Mouse (Mus musculus): ENCODE results near the gene Thsd7b. TPM values are rescaled to one million over a fixed set of nuclear protein-coding genes. Genes with fewer than 3 reads are reported as not detected.
"Not testable (repeated sequence)": the region's sequence is repeated elsewhere in the genome, so short reads cannot be mapped to it uniquely, and the experiment has no call there.

The Thsd7b gene
- polyA plus RNA-seq, 1 experiment = 4.2 TPM

DNA sequence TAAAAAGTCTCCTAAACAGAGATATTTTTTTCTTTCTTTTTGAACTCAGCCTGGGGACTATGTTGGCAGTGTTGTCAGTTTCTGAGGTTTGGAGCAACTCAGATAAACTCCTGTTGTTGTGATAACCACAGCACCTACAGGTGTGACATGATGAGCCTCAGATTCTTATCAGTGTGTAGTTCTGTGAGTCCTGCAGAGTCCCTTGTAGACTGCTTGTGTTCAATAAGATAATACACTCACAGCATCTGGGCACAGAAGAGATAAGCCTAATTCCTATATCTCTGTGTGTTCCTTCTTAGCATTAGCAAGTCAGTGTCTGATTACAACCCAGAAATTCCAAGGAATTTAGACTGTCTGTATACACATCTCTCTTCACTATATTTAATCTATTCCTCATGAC is 789.0 kb downstream of the Thsd7b start:
- DNase-seq (ENCODE audit: extremely low spot score in 1 of 2, low spot score in 1 of 2) = no peak

- no peak for DNase-seq (ENCODE audit: extremely low spot score in 1 of 2, low spot score in 1 of 2)
These were observed 793.3 kb downstream of the Thsd7b start for GRCm38 (mm10) chr1:130066193-130066959.

GRCm38 (mm10) chr1:130083788-130084187 is 810.7 kb downstream of the Thsd7b start:
- DNase-seq (ENCODE audit: extremely low spot score in 1 of 2, low spot score in 1 of 2) = no peak

- no peak for DNase-seq (ENCODE audit: extremely low spot score in 1 of 2, low spot score in 1 of 2)
These were observed 812.1 kb downstream of the Thsd7b start for GRCm38 (mm10) chr1:130085207-130085606.

GRCm38 (mm10) chr1:130085910-130086309 is 812.8 kb downstream of the Thsd7b start:
- DNase-seq (ENCODE audit: extremely low spot score in 1 of 2, low spot score in 1 of 2) = no peak

- DNase-seq (ENCODE audit: extremely low spot score in 1 of 2, low spot score in 1 of 2) = peak in 1 of 2 experiments; percentile 22
These were observed 826.1 kb downstream of the Thsd7b start for GRCm38 (mm10) chr1:130099227-130099626.

DNA sequence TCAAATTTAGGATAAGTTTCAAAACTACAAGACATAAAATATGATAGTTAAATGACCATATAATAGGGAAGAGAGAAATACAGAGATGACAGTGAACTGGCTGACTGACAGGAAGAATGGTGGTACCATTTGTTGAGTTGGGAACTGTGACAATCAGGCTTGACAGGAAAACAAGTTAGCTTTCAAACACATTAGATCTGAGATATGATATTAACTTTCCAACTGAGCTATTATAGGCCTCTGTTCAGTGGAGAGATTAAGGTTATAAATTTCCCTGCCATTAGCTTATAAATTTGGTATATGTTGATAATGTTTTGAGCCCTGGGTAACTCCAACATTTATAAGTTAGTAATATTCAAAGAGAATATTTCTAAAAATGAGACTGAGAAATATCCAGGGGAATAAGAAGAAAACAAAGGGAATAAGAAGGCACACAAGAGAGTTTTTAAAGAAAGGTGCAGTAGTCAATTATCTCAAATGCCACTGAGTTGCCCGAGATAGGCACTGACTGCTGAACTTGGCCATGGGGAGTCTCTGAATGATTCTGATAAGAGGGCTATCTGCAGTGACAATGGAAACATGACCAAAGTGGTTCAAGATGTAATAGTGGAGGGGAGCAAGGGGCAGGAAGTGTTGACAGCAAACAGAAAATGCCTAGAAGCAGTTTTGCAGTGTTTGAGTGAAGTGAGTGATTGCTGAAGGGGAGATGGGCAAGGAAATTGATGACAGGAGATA is 839.6 kb downstream of the Thsd7b start:
- DNase-seq (ENCODE audit: extremely low spot score in 1 of 2, low spot score in 1 of 2) = no peak

- DNase-seq (ENCODE audit: extremely low spot score in 1 of 2, low spot score in 1 of 2) = no peak
These were observed 840.4 kb downstream of the Thsd7b start for GRCm38 (mm10) chr1:130113549-130113948.

DNA sequence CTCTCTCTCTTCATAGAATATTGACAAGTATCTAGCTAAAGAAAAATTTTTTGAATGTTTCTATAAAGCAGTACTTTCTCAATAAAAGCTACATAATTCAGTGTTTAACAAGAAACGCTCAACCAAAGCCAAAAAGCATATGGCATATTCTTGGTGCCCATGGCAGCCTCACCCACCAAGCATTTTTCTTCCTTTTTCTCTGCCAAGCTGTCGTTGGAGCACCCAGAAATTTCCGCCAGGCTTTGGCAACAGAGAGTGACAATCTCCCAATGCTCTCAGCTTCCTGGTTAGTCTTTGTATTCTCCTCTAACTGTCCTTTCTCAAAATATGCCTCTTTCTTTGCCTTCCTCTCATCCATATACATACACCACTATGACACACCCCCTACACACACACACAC is 857.8 kb downstream of the Thsd7b start:
- peak in 1 of 2 experiments; percentile 25 for DNase-seq (ENCODE audit: extremely low spot score in 1 of 2, low spot score in 1 of 2)

DNA sequence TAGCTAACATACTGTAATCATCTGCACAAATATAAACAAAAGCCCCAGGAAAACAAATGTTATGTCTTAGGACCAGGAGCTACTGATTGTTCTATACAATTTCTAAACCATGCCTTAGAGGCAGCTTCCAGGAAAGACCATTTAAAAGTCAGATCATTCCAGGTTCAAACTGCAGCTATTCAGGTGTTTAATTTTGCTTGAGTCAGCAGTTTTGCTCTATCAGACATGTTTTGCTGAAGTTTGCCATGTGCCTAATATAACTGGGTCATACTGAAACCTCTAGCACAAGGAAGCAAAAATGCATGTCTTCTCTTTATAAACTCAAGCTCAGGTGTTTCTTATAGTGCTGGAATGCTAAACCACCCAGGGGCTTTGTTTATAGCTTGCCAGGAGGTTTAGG is 893.1 kb downstream of the Thsd7b start:
- no peak for DNase-seq (ENCODE audit: extremely low spot score in 1 of 2, low spot score in 1 of 2)

DNA sequence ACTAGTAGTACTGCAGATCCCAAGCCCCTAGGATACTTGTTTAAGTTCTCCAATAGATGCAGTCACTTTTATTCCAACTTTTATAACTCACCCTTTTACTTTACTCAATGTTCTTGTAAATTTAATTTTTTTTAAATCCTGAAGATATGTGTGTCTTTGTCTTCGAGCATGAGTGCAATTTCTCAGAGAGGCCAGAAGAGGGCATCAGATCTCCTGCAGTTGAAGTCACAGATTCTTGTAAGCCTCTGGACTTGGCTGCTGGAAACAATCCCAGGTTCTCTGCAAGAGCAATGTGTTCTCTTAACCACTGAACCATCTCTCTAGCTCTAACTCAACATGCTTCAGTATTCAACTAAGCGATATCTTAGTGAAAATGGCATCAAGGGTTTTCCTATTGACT is 894.2 kb downstream of the Thsd7b start:
- DNase-seq (ENCODE audit: extremely low spot score in 1 of 2, low spot score in 1 of 2) = no peak

- no peak for DNase-seq (ENCODE audit: extremely low spot score in 1 of 2, low spot score in 1 of 2)
These were observed 896.8 kb downstream of the Thsd7b start for GRCm38 (mm10) chr1:130169875-130170274.

- no peak for DNase-seq (ENCODE audit: extremely low spot score in 1 of 2, low spot score in 1 of 2)
These were observed 897.2 kb downstream of the Thsd7b start for GRCm38 (mm10) chr1:130170290-130170689.

DNA sequence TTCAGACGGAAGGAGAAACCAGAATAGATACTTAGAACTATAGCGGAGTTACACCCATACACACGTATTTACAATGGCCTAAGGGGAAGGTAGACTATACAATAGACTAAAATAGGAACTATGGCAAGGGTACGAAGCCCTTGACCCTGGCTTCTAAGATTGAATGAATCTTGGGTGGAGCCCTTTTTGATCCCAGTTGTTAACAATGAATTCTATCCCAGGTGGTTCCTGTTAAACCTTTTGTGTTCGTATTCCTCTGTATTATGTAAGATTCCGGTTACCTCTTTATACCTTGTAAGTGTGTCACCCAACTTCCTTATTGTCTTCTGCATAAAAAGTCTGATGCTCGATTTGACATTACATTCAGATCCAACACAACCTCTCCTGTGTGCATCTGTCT is 913.7 kb downstream of the Thsd7b start:
- DNase-seq (ENCODE audit: extremely low spot score in 1 of 2, low spot score in 1 of 2) = not testable (repeated sequence)

- DNase-seq (ENCODE audit: extremely low spot score in 1 of 2, low spot score in 1 of 2) = peak; percentile 5 to 78
These were observed 919.3 kb downstream of the Thsd7b start for GRCm38 (mm10) chr1:130192190-130193028.

DNA sequence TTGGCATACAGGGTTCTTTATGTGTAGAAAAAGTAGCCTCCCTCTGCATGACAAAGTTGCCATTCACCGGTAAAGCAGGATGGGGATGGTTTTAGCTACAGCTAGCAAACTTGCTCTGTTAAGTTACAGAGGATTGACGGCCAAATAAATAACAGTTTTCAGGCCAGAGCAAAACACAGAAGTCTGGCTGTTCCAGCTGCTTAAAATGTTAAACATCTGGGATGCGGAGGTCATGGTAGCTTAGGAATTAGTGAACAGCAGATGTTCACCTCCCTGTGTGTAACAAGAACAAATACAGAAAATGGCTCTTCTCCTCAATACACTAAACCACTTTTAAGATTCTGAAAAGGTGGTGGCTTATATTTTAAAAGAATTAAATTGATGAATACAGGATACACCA is 944.3 kb downstream of the Thsd7b start:
- no peak for DNase-seq (ENCODE audit: extremely low spot score in 1 of 2, low spot score in 1 of 2)

- no peak for DNase-seq (ENCODE audit: extremely low spot score in 1 of 2, low spot score in 1 of 2)
These were observed 949.8 kb downstream of the Thsd7b start for GRCm38 (mm10) chr1:130222904-130223303.

- no peak for DNase-seq (ENCODE audit: extremely low spot score in 1 of 2, low spot score in 1 of 2)
These were observed 972.5 kb downstream of the Thsd7b start for GRCm38 (mm10) chr1:130245563-130245962.

DNA sequence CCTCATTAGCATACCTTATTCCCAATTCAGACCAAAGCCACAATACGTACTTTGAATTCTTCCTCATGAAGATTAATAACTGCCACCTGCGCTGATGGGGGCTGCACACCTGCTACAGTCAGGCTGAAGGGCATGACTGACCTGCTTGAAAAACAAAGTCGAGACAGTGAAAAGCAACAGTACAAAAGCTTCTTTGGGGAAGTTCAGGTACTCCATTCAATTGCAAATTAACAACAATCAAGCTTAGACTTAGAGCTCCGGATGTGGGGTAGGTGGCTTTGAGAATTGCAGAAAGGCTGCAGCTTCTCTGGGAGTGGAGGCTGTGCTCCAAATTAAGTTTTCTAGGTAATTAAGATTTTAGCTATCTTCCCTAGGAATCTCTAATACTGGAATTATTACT is 973.2 kb downstream of the Thsd7b start:
- not testable (repeated sequence) for DNase-seq (ENCODE audit: extremely low spot score in 1 of 2, low spot score in 1 of 2)

DNA sequence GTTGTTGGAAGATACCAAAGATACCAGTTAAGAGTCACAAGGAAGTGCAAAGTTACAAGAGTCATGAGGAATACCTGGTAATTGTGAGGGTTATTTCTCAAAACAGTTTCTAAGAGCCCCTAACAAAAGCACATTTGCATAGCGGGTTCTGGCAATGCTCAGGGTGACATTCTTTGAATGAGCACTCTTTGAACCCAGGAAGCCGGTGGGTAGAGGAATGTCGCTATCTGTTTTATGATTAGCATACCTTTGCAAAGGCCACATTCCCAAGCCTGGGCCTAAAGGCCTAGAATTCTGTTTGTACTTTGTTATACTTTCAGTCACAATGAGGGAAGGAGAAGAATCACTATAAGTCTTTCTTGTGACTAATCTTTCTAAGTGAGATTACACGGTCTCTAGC is 973.8 kb downstream of the Thsd7b start:
- not testable (repeated sequence) for DNase-seq (ENCODE audit: extremely low spot score in 1 of 2, low spot score in 1 of 2)

DNA sequence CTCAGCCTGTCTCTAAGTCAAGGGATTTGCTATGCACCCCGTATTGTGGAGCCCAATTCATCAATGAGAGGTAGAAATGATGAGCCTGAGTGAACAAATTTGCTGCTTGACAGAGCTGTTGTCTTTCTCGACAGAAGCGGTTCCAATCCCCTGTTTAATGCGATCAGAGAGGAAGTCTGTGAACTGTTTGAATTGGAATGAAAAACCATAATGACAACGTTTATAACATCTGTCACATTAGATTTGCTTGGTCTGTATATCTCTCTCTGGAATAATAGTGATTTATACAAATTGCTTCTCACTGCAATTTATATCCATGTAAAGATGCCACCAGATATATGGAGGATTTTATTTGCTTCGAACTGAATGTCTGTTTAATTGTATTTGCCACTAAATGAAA is 988.9 kb downstream of the Thsd7b start:
- no peak for DNase-seq (ENCODE audit: extremely low spot score in 1 of 2, low spot score in 1 of 2)
